Mouse (Mus musculus) lung, postnatal 14 days (tissue): ENCODE measurements around the gene Gse1.

Source experiments
- DNase-seq: peaks from one replicate; pipeline ENCODE4 v3.0.0; 2021

Gene Gse1

DNA sequence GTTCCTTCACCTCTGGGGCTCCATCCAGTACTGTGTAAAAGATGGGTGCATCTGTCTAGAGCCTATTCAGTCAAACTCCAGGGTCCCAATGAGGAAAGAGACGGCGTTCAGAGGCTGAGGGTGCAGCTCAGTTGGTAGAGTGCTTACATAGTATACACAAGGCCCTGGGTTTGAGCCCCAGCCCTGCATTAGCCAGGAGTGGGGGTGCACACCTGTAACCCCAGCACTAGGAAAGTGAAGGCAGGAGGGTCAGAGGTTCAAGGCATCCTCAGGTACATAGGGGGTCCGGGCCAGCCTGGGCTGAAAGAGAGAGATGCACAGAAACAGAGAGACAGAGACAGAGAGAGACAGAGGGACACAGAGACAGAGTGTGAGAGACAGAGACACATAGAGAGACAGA is 15.0 kb upstream of the Gse1 start:
- no peak for DNase-seq

DNA sequence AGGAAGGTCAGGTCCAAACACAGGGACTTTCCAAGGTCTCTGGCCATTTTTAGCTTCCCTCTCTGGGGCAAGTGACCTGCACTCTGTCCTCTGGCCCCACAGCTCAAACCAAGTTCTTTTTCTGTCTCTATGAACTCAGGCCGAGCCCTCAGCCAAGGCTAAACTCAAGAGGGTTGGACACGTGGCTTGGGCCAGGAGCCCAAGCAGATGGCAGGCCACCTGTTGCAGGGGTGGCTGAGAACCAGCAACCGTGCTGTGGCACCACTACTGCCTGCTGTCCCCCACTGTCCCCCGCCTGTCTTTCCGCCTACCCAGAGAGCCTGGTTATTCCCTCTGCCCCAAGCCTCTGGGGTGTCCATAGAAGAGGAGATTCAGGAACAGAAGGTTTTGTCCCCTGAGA is 14.3 kb upstream of the Gse1 start:
- DNase-seq = no peak

DNA sequence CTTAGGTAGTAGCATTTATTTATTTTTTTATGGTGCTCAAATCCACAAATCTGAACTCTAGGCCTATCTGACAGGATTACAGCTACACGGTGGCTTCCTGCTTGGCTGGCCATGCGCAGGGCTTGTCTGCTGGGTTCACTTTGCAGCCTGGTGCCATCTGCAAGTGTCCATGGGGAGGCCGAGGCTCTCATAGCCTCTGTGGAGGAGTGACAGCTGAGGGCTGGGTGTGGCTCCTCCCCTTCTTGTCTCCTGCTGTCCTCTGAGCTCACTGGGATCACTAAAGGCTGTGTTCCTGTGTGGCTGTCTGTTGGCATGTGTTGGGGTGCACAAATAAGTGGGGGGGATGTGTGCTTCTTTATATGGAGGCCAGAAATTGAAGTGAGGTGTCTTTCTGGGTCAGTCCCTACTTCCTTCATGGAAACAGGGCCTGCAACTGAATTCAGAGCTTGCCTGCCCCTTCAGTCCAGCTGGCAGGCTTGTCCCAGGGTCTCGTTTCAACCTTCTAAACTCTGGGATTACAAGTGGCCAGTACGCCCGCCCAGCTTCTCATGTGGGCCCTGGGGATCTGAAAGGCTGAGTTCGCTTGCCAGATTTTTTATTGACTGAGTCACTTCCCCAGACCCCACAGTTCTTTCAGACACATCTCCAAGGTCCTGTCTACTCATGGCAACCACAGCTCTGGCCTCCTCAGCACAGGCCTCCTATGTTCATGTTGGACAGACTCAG is 12.7 kb upstream of the Gse1 start:
- DNase-seq = no peak

DNA sequence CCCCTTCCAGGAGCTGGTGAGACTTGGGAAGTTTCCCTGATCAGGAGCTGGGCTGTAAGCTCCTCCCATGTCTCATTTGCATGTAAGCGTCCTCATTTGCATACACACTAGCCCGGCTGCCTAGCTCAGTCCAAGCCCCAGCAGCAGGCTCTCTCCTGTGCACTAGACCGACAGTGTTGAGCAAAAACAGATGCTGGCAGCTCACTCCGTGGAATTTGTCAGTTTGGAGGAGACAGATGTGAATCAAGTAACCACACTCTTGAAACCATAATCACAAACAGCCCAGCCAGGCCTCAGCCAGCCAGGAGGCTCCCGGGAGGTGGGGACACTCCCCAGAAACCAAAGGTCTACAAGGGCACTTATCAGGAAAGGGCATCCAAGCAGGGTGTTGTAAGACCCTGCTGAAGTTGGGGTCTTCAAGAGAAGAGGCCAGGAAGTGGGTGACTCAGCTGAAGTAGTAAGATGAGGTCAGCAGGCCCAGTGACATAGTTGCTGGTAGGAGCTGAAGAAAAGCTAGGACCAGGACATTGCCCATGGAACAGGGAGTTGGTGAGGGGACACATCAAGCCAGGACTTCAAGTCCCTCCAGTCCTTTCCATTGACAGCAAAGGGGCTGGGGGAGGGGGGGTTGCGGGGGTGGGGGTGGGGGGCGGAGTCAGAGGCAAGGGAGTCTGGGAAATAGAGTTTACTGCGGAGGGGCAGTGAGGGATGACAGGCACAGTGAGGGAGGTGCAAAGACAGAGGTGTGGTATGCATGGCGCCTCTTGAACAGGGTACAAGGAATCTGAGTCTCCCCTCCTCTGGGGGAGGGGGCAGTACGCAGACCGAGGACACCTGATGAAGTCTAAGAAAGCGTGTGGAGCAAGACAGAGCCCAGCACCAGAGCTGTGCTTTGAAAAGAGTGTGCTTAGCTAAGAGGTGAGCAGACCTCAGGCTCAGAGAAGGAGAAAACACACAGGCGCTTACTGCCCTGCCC is 11.1 kb upstream of the Gse1 start:
- DNase-seq = peak; percentile 57

GRCm38 (mm10) chr8:120222548-120222947 is 5.7 kb upstream of the Gse1 start:
- no peak for DNase-seq

- DNase-seq = no peak
Observed at GRCm38 (mm10) chr8:120224521-120225420, 3.5 kb upstream of the Gse1 start.

- no peak for DNase-seq
Observed at GRCm38 (mm10) chr8:120225421-120226151, 2.7 kb upstream of the Gse1 start.

GRCm38 (mm10) chr8:120226700-120227577 is 1.3 kb upstream of the Gse1 start:
- no peak for DNase-seq

DNA sequence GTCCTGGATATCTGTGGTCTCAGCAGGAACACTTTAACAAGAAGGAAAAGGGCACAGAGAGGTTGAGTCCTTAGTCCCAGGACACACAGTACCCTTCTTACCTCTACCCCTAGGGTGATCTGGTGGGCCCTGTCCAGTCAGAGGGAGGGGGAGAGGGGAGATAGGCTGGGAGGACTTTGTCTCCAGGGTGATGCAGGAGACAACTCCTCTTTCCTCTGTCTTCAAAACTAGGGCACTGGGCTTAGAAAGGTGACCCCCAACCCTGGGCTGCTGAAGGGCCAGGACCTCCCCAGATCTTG is 729 bp upstream of the Gse1 start:
- DNase-seq = no peak

DNA sequence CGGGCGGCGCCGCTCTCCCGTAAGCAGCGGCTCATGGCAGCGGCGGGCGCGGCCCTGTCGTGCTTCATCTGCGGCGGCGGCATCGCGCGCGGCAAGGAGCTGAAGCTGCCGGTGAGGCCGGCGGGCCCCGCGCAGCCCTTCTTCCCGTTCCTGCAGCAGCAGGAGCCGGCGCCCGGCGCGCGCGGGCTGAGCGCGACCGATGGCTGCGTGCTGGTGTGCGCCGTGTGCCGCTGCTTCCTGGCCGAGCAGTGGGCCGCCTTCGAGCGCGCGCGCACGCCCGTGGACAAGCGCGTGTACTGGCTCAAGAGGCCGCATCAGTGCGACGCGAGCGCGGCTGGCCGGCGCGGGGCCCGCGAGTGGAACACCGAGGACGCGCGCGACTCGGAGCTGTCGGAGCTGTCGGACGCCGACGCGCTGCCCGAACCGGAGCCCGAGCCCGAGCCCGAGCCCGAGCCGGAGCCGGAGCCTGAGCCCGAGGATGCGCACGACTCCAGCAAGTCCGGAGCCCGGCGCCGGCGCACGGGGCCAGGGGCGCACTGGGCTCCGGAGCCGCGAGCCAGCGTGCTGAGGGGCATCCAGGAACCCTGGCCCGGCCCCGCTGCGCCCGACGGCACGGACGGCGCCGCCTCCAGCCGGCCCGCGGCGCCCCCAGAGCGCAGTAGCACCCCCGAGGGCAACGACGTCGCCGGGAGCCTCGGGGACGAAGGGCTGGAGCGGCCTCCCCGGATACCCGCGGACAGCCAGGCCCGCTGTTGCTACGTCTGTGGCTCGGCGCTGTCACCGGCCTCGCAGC is 721 bp downstream of the Gse1 start:
- no peak for DNase-seq

DNA sequence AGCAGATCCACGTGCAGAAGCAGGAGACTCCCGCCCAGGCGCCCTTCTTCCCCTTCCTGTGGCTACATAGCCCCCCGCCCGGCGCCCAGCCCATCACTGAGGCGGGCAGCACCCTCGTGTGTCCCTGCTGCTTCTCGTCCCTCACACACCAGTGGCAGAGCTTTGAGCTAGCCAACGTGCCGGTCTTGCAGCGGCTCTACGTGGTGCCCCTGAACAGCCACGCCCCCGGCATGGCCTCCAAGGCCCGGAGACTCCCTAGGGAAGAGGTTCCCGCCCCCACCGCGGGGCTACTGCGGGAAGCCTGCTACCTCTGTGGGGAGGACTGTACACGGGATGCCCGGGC is 1.3 kb downstream of the Gse1 start:
- DNase-seq = peak; percentile 49

DNA sequence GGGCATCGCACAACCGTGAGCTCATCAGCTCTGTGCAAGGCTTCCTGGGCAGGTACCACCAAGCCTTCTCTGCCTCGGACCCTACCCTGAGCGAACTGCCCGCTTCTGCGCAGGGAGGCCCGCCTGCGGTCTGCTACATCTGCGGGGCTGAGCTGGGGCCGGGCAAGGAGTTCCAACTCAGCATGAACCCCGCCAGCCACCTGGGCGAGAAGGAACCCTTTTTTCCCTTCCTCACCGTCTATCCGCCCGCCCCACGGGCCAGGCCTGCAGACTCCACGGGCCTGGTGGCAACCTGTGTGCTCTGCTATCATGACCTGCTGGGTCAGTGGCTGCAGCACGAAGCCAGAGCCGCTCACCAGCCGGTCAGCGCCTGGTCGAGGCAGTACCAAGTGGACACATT is 1.8 kb downstream of the Gse1 start:
- no peak for DNase-seq

DNA sequence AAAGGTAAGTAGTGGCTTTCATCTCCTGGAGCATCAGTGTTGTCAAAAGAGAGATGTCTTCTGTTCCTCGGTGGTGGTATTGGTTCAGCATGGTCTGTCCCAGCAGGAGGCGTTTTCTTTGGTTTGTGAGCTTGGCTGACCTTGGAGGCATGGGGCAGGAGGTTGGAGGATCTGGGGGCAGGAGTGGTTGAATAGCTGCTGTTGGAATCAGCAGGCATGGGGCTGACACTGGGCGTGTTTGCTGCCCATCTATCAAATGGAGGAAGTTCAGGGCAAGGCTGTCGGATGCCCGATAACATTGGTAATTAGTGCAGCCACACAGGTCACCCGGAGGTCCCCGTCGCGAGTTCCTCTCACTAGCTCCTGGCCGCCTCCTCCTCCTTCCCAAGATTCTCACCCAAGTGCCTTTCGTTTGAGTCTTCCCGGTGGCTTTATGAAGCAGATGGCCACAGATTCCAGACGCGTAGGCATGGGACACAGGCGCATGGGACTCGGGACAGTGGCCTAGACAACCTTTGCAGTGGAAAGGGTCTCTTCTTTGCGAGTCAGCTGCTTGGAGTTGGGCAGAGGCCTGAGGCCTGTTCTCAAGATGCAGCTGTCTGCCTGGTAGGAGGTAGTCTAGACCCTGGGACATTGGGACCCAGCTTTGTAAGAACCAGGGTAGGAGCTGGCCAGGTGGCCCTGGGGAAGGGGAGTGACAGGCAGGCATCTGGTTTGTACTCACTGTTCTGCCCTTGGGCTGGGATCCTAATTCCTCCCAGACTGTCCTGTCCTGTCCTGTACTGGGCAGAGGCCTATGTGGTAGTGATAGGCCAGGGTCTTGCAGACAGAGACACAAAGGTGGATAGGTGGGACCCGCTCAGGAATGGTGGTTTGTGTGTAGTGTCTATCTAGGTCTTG is 2.7 kb downstream of the Gse1 start:
- DNase-seq = no peak

DNA sequence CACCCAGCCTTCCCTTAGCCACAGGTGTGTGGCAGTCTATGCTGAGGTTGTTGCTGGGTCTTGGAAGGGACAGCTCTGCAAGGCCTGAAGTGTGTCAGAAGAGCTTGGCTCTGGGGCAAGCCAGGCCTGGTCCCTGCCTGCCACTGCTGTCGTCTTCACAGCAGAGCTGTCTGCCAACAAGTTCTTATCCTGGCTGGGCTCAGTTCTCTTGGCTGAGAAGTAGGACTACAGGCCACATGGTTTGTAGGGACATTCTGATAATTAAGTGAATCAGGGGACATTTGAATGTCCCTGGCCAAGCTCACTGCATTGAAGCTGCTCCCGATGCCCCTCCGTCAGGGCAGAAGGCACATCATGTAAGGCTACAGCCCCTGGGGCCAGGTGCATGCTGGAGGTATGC is 3.6 kb downstream of the Gse1 start:
- no peak for DNase-seq

DNA sequence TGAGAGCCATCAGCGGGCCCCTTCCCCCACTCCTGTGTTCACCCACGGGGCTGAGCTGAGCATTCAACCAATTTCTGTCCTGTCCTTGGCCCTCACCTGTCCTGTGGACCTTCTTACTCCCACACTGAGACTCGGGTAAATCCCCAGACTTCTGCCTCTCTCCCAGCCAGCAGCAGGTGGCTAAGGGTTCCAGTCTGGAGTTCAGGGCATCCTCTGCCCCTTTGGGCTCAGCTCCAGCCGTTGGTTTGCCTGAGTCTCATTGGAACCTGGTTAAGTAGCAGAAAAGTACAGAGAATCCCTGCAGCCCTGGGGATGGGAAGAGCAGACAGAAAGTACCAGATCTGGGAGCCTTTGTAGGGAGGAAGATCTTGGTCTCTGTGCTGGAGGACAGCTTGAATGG is 4.1 kb downstream of the Gse1 start:
- DNase-seq = no peak

- peak; percentile 50 for DNase-seq
Observed at GRCm38 (mm10) chr8:120232913-120233312, 4.7 kb downstream of the Gse1 start.

GRCm38 (mm10) chr8:120234457-120234856 is 6.2 kb downstream of the Gse1 start:
- no peak for DNase-seq

DNA sequence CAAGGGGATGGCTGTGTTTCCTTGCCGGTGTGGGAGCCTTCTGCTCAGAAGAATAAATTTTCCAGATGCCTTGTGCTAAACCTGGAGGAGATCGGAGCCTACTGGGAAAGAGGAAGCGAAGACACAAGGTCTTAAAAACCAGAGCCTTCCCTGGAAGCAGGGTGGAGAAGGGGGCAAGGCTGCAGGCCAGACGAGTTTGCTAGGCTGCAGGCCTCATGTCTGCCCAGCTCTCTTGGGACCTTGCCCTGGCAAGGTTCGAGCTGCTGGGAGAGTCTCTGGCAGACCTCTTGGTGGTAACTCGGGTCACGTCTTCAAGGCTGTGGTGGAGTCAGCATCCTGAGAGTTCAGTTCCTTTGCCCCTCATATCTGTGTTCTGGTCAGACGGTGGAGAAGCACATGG is 6.6 kb downstream of the Gse1 start:
- no peak for DNase-seq

GRCm38 (mm10) chr8:120243222-120243621 is 15.0 kb downstream of the Gse1 start:
- no peak for DNase-seq
